Mouse (Mus musculus) heart, postnatal 0 days (tissue): Measurements from ENCODE around the gene Mrto4. TPM values are rescaled to one million over a fixed set of nuclear protein-coding genes. Genes with fewer than 3 reads are reported as not detected.

Experiments
- ATAC-seq: fragments of 200-750 bp; cut with Nextera tagmentation; 2 replicates; pipeline ENCODE4 v1.8.0; 2017; ENCODE audit warnings: low read depth, moderate number of reproducible peaks, moderate library complexity; ENCODE audit not compliant: insufficient read depth
- DNase-seq: peaks from one replicate; pipeline ENCODE4 v3.0.0-alpha.2; 2016; ENCODE audit warnings: low spot score
- H3K27ac ChIP-seq: fragments of 300-500 bp; sonication (generic); 2 replicates; pipeline ENCODE4 v1.5.1; 2014; ENCODE audit warnings: low read depth, mild to moderate bottlenecking
- H3K27me3 ChIP-seq: fragments of 300-500 bp; sonication (generic); 2 replicates; pipeline ENCODE4 v1.6.1; 2014; ENCODE audit warnings: low read length, mixed read lengths; ENCODE audit not compliant: control insufficient read depth, insufficient read depth
- H3K36me3 ChIP-seq: fragments of 300-500 bp; sonication (generic); replicated peaks from 2 replicates; pipeline ENCODE4 v1.6.1; 2014; ENCODE audit warnings: low read length, mixed read lengths; ENCODE audit not compliant: control insufficient read depth, insufficient read depth
- H3K4me1 ChIP-seq: fragments of 300-500 bp; sonication (generic); 2 replicates; pipeline ENCODE4 v1.6.1; 2014; ENCODE audit warnings: antibody characterized with exemption; ENCODE audit not compliant: control insufficient read depth, insufficient read depth
- H3K4me2 ChIP-seq: fragments of 300-500 bp; sonication (generic); 2 replicates; pipeline ENCODE4 v1.6.1; 2014; ENCODE audit warnings: low read depth, mild to moderate bottlenecking, low read length, moderate library complexity
- H3K4me3 ChIP-seq: fragments of 300-500 bp; sonication (generic); 2 replicates; pipeline ENCODE4 v1.5.1; 2014; ENCODE audit warnings: low read depth, low read length
- H3K9ac ChIP-seq: fragments of 300-500 bp; sonication (generic); replicated peaks from 2 replicates; pipeline ENCODE4 v1.6.1; 2014; ENCODE audit warnings: low read depth, low read length, mixed read lengths
- H3K9me3 ChIP-seq: fragments of 300-500 bp; sonication (generic); replicated peaks from 2 replicates; pipeline ENCODE4 v1.6.1; 2016; ENCODE audit warnings: low read length; ENCODE audit not compliant: control insufficient read depth
- CTCF ChIP-seq: IDR thresholded peaks from 2 replicates; pipeline ENCODE4 v1.5.1; 2016; ENCODE audit warnings: antibody characterized with exemption, control low read depth, low read depth
- EP300 ChIP-seq: IDR thresholded peaks from 2 replicates; pipeline ENCODE4 v1.6.1; 2016; ENCODE audit warnings: antibody characterized with exemption, low read depth
- WGBS: fragments of 180-500 bp; shearing (Covaris S2); extraction: QIAGEN DNeasy Blood & Tissue Kit; methylation state at CpG from one replicate; pipeline ENCODE4 v1.1.7; 2014; 5-methylcytosine and 5-hydroxymethylcytosine counted together
- microRNA-seq: library from miRNA; unstranded; fragments of <30 nt; microRNA quantifications from one replicate; pipeline ENCODE4, GENCODE M21; 2016
- polyA plus RNA-seq: library from polyadenylated mRNA; unstranded; fragments of >200 nt; fragmentation: Nextera tagmentation; extraction: Ambion mirVana; gene quantifications from 2 replicates; pipeline ENCODE4 v1.2.1, GENCODE M21; 2015
- total RNA-seq: library from RNA; depleted of rRNA; stranded (reverse); fragments of >200 nt; gene quantifications from 2 replicates; pipeline ENCODE4 v1.2.3, GENCODE M21; 2014; ENCODE audit warnings: low replicate concordance; rRNA removed

Mrto4 gene
- total and polyA plus RNA-seq, 2 experiments from 2014 or later: 31.3 to 45.1 TPM

DNA sequence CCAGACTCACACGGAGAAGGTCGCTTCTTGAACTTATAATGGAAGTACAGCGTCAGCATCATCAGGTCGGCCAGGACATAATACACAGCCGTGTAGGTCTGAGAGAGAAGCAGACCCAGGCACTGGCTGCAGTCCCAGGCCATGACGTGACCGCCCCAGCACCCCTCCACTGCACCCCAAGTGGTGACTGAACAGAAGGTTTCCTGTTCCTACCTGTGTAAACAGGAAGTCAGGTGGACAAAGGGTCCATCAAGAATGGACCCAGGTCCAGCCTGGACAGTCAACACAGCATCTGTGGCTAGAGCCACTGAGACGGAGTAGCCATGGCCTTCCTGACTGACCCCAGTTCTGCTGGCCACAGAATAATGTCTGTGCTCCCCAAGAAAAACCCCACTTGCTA, 50.6 kb downstream of the Mrto4 start:
- no peak overlapping the region for H3K4me2 ChIP-seq
- H3K4me3 ChIP-seq: no peak overlapping the region
- peaks cover 40% of the 10 kb centered on the region for H3K36me3 ChIP-seq
- DNase-seq: no peak
- H3K27me3 ChIP-seq: no peaks in the 10 kb centered on the region
- H3K4me1 ChIP-seq: no peaks in the 10 kb centered on the region
- no peak overlapping the region for H3K27ac ChIP-seq
- no peak overlapping the region for H3K9ac ChIP-seq
- TF ChIP-seq EP300: no peak
- TF ChIP-seq CTCF: no peak
- 88% methylated on average over 8 of the region's 8 CpGs for WGBS
- no peak for ATAC-seq
- no peaks in the 10 kb centered on the region for H3K9me3 ChIP-seq

GRCm38 (mm10) chr4:139298671-139299366, 53.6 kb downstream of the Mrto4 start:
- TF ChIP-seq CTCF: no peak
- TF ChIP-seq EP300: no peak
- Histone ChIP-seq H3K4me2 (no peak overlapping the region), H3K27ac (no peak overlapping the region), H3K9ac (no peak overlapping the region), H3K36me3 (peaks cover 26% of the 10 kb centered on the region), H3K4me1 (no peaks in the 10 kb centered on the region), H3K4me3 (no peak overlapping the region), H3K27me3 (no peaks in the 10 kb centered on the region), H3K9me3 (no peaks in the 10 kb centered on the region)
- 73% methylated on average over 12 of the region's 12 CpGs for WGBS
- no peak for DNase-seq
- ATAC-seq: no peak

DNA sequence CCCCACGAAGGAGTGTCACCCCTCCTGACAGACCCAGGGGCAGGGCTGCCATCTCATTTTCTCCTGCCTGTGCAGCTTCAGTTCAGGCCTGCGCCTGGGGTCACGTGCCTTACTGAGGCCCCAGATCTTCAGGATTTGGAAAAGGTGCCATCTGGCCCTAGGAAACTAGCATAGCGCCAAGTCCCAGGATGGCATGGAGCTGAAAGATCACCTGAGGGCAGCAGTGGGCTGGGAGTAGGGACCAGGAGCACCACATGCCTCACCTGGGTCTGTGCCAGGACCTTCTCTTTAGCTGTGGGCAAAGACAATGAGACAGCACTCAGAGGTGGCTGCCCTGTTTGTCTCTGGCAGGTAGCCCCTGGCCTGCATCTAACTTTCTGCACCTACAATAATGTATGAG, 54.8 kb downstream of the Mrto4 start:
- no peaks in the 10 kb centered on the region for H3K4me1 ChIP-seq
- no peak overlapping the region for H3K9ac ChIP-seq
- ATAC-seq (0 out of 2 replicates have a peak, but pooled peaks have one; percentile 25), DNase-seq (no peak)
- no peak overlapping the region for H3K27ac ChIP-seq
- TF ChIP-seq EP300 (no peak), CTCF (peak; percentile 17)
- WGBS: 86% methylated on average over 4 of the region's 4 CpGs
- H3K4me2 ChIP-seq: no peak overlapping the region
- H3K9me3 ChIP-seq: no peaks in the 10 kb centered on the region
- H3K4me3 ChIP-seq: no peak overlapping the region
- no peaks in the 10 kb centered on the region for H3K27me3 ChIP-seq
- H3K36me3 ChIP-seq: peaks cover 27% of the 10 kb centered on the region

Small RNAs within 50 kb of the gene (microRNA-seq; reads per million reads assigned to microRNA genes)
- gene Gm24245: not detected
- not detected for gene Gm25732

Other genes with a start within 250 kb of the Mrto4 start
- gene Minos1, start 221.5 kb downstream of the Mrto4 start, total RNA-seq: 29.2 and 33.2 TPM in 2 replicates
- gene Minos1, start 221.5 kb downstream of the Mrto4 start, polyA plus RNA-seq: 1,270 and 1,334 TPM in 2 replicates
- gene Capzb, start 159.7 kb downstream of the Mrto4 start, total RNA-seq: 131 and 177 TPM in 2 replicates
- 355 and 363 TPM in 2 replicates for gene Capzb, start 159.7 kb downstream of the Mrto4 start, polyA plus RNA-seq
- 6.8 and 20.6 TPM in 2 replicates for gene Pqlc2, start 41.9 kb downstream of the Mrto4 start, total RNA-seq
- 7.7 and 8.3 TPM in 2 replicates for gene Pqlc2, start 41.9 kb downstream of the Mrto4 start, polyA plus RNA-seq
- gene Akr7a5, start 41.8 kb downstream of the Mrto4 start, total RNA-seq: 62.5 and 67.1 TPM in 2 replicates
- 65.3 and 66.4 TPM in 2 replicates for gene Akr7a5, start 41.8 kb downstream of the Mrto4 start, polyA plus RNA-seq
- 41.5 and 48.4 TPM in 2 replicates for gene Emc1, start within 50 bp of the Mrto4 start, total RNA-seq
- 24.0 and 25.3 TPM in 2 replicates for gene Emc1, start within 50 bp of the Mrto4 start, polyA plus RNA-seq
- 80.6 and 120 TPM in 2 replicates for gene Ubr4, start within 50 bp of the Mrto4 start, total RNA-seq
- 34.5 and 41.0 TPM in 2 replicates for gene Ubr4, start within 50 bp of the Mrto4 start, polyA plus RNA-seq
- gene Iffo2, start 178.0 kb upstream of the Mrto4 start, total RNA-seq: 6.4 and 7.7 TPM in 2 replicates
- 2.4 and 2.9 TPM in 2 replicates for gene Iffo2, start 178.0 kb upstream of the Mrto4 start, polyA plus RNA-seq